Mouse (Mus musculus): Measurements from ENCODE around the gene Faf2. TPM values are rescaled to one million over a fixed set of nuclear protein-coding genes. Genes with fewer than 3 reads are reported as not detected.
A peak's percentile ranks its signal among the peaks of the same experiment; 100 is the strongest.

Gene Faf2
- total RNA-seq, 2 experiments from 2014 or later, result 23.1 to 36.1 TPM

DNA sequence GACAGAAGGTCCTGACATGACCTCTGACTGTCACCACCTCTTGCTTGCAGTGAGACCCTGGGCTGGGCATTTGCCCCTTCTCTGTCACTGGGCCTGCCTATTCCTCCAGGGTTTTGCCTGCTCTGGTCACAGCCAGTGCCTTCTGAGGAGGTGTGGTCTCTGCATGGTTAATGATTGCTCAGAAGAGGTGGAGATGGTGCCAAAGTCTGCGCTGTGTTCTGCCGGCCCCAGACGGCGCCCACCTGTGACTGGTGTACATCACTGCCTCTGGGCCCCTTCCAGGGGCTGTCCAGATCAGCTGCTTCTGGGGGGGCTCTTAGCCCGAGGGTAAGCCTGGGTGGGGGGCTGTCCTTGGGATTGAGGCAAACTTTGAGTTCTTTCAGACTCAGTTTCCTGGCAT lies 79.7 kb downstream of the Faf2 start, which contains the start of gene Cdhr2:
Cdhr2 (plus strand) TSS at position 219 of the 400 bp plus-strand sequence.
- no peak for ATAC-seq (ENCODE audit: poor library complexity, severe bottlenecking)

DNA sequence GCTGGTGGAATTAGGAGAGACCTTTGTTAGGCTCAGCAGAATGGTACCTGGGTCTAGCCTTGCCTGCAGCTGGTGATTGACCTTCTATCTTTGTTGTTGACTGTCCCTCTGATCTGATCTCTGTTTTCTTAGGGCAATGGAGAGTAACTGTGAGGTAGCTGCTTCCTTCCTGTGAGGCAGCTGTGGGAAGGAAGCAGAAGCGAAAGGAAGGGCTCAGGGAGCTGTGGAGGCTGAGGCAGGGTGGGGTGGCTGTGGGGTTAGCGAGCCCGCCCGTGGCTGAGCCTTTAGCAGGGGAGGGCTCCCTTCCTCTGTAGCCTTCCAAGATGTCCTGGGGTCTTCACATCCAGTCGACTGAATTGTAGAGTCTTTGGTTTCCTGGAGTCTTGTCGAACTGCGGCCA lies 80.9 kb downstream of the Faf2 start:
- ATAC-seq (ENCODE audit: poor library complexity, severe bottlenecking), result peak; percentile 68; the same call in 1 of the 2 replicates

GRCm38 (mm10) chr13:54704890-54705289 lies 83.3 kb downstream of the Faf2 start:
- ATAC-seq (ENCODE audit: poor library complexity, severe bottlenecking), result no peak

DNA sequence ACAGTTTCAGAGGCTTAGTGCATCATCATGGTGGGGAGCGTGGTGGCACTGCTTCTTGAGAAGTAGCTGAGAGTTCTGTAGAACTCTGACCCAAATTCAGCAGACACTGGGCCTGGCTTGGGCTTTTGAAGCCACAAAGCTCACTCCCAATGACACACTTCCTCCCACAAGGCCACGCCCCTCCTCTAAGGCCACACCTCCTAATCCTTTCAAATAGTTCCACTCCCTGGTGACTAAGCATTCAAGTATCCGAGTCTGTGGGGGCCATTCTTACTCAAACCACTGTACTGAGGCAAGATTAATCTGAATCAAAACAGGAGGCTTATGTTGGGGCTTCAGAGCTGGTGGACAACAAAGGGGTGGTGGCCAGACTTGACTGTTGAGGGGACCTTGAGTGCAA lies 89.3 kb downstream of the Faf2 start:
- no peak for ATAC-seq (ENCODE audit: poor library complexity, severe bottlenecking)

Other genes with a start within 250 kb of the Faf2 start
- gene Thoc3, start 152.9 kb upstream of the Faf2 start, total RNA-seq (2015), result 15.2 and 16.2 TPM in 2 replicates
- gene Thoc3, start 152.9 kb upstream of the Faf2 start, total RNA-seq (2017), result 19.6 and 20.6 TPM in 2 replicates
- 5.3 and 5.5 TPM in 2 replicates for gene Simc1, start 118.0 kb upstream of the Faf2 start, total RNA-seq (2015)
- gene Simc1, start 118.0 kb upstream of the Faf2 start, total RNA-seq (2017), result 4.1 and 5.3 TPM in 2 replicates
- gene 4833439L19Rik, start 56.3 kb upstream of the Faf2 start, total RNA-seq (2015), result 70.1 and 71.1 TPM in 2 replicates
- gene 4833439L19Rik, start 56.3 kb upstream of the Faf2 start, total RNA-seq (2017), result 43.9 and 48.8 TPM in 2 replicates
- gene Arl10, start 46.8 kb upstream of the Faf2 start, total RNA-seq (2015), result 20.4 and 22.4 TPM in 2 replicates
- 22.9 and 23.3 TPM in 2 replicates for gene Arl10, start 46.8 kb upstream of the Faf2 start, total RNA-seq (2017)
- 15.6 and 18.9 TPM in 2 replicates for gene Nop16, start 31.7 kb upstream of the Faf2 start, total RNA-seq (2015)
- gene Nop16, start 31.7 kb upstream of the Faf2 start, total RNA-seq (2017), result 27.8 and 28.0 TPM in 2 replicates
- 144 and 147 TPM in 2 replicates for gene Higd2a, start 31.6 kb upstream of the Faf2 start, total RNA-seq (2015)
- gene Higd2a, start 31.6 kb upstream of the Faf2 start, total RNA-seq (2017), result 66.2 and 100 TPM in 2 replicates
- 5.9 and 6.6 TPM in 2 replicates for gene Cltb, start 10.4 kb upstream of the Faf2 start, total RNA-seq (2015)
- 19.3 and 20.7 TPM in 2 replicates for gene Cltb, start 10.4 kb upstream of the Faf2 start, total RNA-seq (2017)
- gene Rnf44, start 72.1 kb downstream of the Faf2 start, total RNA-seq (2015), result 70.0 and 71.3 TPM in 2 replicates
- gene Rnf44, start 72.1 kb downstream of the Faf2 start, total RNA-seq (2017), result 17.8 and 21.2 TPM in 2 replicates
- gene Cdhr2, start 79.7 kb downstream of the Faf2 start, total RNA-seq (2015), result not detected in 2 replicates
- gene Cdhr2, start 79.7 kb downstream of the Faf2 start, total RNA-seq (2017), result not detected in 2 replicates
- gene Gprin1, start 128.1 kb downstream of the Faf2 start, total RNA-seq (2015), result not detected in 2 replicates
- gene Gprin1, start 128.1 kb downstream of the Faf2 start, total RNA-seq (2017), result not detected in 2 replicates
- gene Sncb, start 144.8 kb downstream of the Faf2 start, total RNA-seq (2015), result not detected in 2 replicates
- not detected in 2 replicates for gene Sncb, start 144.8 kb downstream of the Faf2 start, total RNA-seq (2017)
- not detected in 2 replicates for gene Eif4e1b, start 162.2 kb downstream of the Faf2 start, total RNA-seq (2015)
- gene Eif4e1b, start 162.2 kb downstream of the Faf2 start, total RNA-seq (2017), result not detected in 2 replicates
- 6.7 and 14.2 TPM in 2 replicates for gene Tspan17, start 167.6 kb downstream of the Faf2 start, total RNA-seq (2015)
- 9.6 and 10.1 TPM in 2 replicates for gene Tspan17, start 167.6 kb downstream of the Faf2 start, total RNA-seq (2017)

Measured in megakaryocyte, adult 5-6 weeks (primary cell).